Mouse (Mus musculus): Measurements from ENCODE around the gene Poc1b.

DNA sequence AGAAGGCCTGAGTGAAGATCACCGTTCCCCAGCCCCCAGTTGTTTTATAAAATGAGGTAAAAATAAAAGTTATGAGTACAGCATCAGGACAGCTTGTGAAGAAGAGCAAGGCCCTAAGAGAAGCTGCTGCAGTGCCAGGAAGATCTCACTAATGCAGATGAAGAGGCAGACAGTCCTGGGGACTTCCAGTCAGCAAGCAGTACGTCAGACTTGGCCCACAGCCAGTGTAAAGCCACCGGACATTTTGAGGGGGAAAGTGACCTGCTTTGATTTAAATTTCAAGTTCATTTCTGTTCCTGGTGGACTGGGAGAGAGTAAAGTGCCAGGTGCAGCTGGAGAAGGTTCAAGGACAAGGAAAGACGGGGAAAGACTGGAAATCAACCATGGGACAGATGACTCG lies 29.5 kb downstream of the Poc1b start:
- TF ChIP-seq POLR2A (IDR thresholded peaks at IDR 0.05; ENCODE audit: control insufficient read depth, extremely low read depth, insufficient read depth, low read length, poor library complexity), result no peak
- no peak for TF ChIP-seq CTCF (IDR thresholded peaks at IDR 0.05; ENCODE audit: borderline replicate concordance, control insufficient read depth, extremely low read depth, insufficient read depth, low read length, poor library complexity)

Measured in thymus, adult 2 months (tissue).